Mouse (Mus musculus) liver, adult 2 months (tissue): Measurements from ENCODE around the gene Gorab. TPM values are rescaled to one million over a fixed set of nuclear protein-coding genes. Genes with fewer than 3 reads are reported as not detected.

Experiments
- DNase-seq: peaks from one replicate; pipeline ENCODE4 v3.0.0-alpha.2; 2011; ENCODE audit warnings: low read depth, low spot score; ENCODE audit errors: extremely low read depth
- H3K27ac ChIP-seq: fragments of 200-500 bp; replicated peaks from 2 replicates; pipeline ENCODE4 v1.5.1; 2012; ENCODE audit warnings: low read depth, mild to moderate bottlenecking, control low read depth, inconsistent platforms, low read length; ENCODE audit not compliant: insufficient read depth
- H3K27me3 ChIP-seq: fragments of 200-500 bp; 2 replicates; pipeline ENCODE4 v1.6.1; 2012; ENCODE audit warnings: mild to moderate bottlenecking, moderate library complexity, low read length, inconsistent platforms; ENCODE audit not compliant: control insufficient read depth, insufficient read depth
- H3K36me3 ChIP-seq: fragments of 200-500 bp; 2 replicates; pipeline ENCODE4 v1.6.1; 2012; ENCODE audit warnings: low read length, inconsistent platforms; ENCODE audit not compliant: control insufficient read depth, insufficient read depth
- H3K4me1 ChIP-seq: fragments of 200-500 bp; 2 replicates; pipeline ENCODE4 v1.6.1; 2011; ENCODE audit warnings: low read length; ENCODE audit not compliant: control insufficient read depth, insufficient read depth
- H3K4me3 ChIP-seq: fragments of 200-500 bp; 2 replicates; pipeline ENCODE4 v1.5.1; 2011; ENCODE audit warnings: low read depth, mild to moderate bottlenecking, control low read depth, low read length, moderate library complexity; ENCODE audit not compliant: insufficient read depth
- H3K79me2 ChIP-seq: fragments of 200-500 bp; 2 replicates; pipeline ENCODE4 v1.6.1; 2012; ENCODE audit warnings: inconsistent platforms, mild to moderate bottlenecking, low read length, moderate library complexity; ENCODE audit not compliant: control insufficient read depth, insufficient read depth
- H3K9ac ChIP-seq: fragments of 200-500 bp; 2 replicates; pipeline ENCODE4 v1.6.1; 2012; ENCODE audit warnings: low read depth, mild to moderate bottlenecking, control low read depth, inconsistent platforms, low read length
- CTCF ChIP-seq: fragments of 200-500 bp; IDR thresholded peaks from 2 replicates; pipeline ENCODE4 v1.5.1; 2011; ENCODE audit warnings: low read depth, low read length, control low read depth
- POLR2A ChIP-seq: fragments of 200-500 bp; IDR thresholded peaks from 2 replicates; pipeline ENCODE4 v1.6.1; 2011; ENCODE audit warnings: low read length, control low read depth; ENCODE audit not compliant: insufficient read depth; ENCODE audit errors: extremely low read depth
- WGBS: fragments of 180-500 bp; shearing (Covaris S2); methylation state at CpG from one replicate; pipeline ENCODE4 v1.1.7; 2018; 5-methylcytosine and 5-hydroxymethylcytosine counted together
- polyA plus RNA-seq: library from polyadenylated mRNA; depleted of rRNA; stranded (reverse); fragments of >200 nt; gene quantifications from 2 replicates; pipeline ENCODE4 v1.2.3, GENCODE M21; 2012
- total RNA-seq: library from RNA; depleted of rRNA; stranded (reverse); fragments of >200 nt; gene quantifications from 2 replicates; pipeline ENCODE4 v1.2.3, GENCODE M21; 2014

Gorab gene
- total and polyA plus RNA-seq, 2 experiments, result 0.66 to 2.6 TPM

DNA sequence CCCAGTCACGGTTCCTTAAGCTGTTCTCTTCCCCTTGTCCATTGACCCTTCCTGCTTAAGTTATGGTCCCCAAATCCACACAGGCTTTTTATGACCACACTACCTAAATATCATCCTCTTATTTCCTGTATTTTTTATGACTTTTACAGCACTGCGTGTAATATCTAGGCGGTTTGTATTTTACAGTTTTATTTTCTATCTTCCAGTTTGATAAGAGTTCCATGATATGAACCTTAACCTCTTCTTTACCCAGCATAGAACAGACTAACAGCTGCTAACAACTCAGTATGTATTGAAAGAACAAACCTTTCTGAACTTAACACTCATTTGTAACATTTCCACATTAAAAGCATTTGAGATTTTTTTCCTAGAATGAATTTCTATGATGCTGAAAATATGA is 2.7 kb upstream of the Gorab start:
- TF ChIP-seq CTCF (no peak), POLR2A (no peak)
- no peak for DNase-seq
- no peaks in the 10 kb centered on the region for H3K36me3 ChIP-seq

DNA sequence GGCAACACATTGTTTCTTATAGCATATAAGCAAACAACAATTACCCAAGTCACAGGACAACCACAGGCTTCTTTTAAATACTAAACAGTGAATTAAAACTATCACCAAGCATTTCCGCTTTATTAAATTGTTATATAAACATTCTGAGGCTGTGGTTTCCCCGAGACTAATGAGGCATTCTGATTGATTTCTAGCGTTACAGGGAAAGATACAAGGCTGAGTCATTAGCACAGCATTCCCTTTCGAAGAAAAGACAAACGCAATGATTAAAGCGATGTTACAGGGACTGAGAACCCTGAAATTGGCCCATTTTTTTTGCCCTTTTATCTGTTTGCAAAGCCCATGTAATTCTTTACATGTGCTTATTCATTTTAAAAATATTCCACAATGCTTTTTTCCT is 12.1 kb downstream of the Gorab start:
- Histone ChIP-seq H3K27me3 (no peaks in the 10 kb centered on the region), H3K36me3 (peaks cover 49% of the 10 kb centered on the region), H3K4me1 (no peaks in the 10 kb centered on the region), H3K27ac (no peak overlapping the region), H3K79me2 (no peaks in the 10 kb centered on the region), H3K4me3 (no peak overlapping the region), H3K9ac (no peak overlapping the region)
- 87% methylated on average over 6 of the region's 6 CpGs for WGBS
- peak; percentile 13 for DNase-seq
- TF ChIP-seq POLR2A, result no peak
- no peak for TF ChIP-seq CTCF

More for the DNA sequence above, 2.7 kb upstream of the Gorab start:
- no peak overlapping the region for H3K4me3 ChIP-seq
- no peaks in the 10 kb centered on the region for H3K27me3 ChIP-seq
- H3K79me2 ChIP-seq, result peaks cover 4% of the 10 kb centered on the region; the same call in 1 of the 2 replicates
- peaks cover 4% of the 10 kb centered on the region; the same call in 1 of the 2 replicates for H3K4me1 ChIP-seq
- no peak overlapping the region for H3K27ac ChIP-seq
- no peak overlapping the region for H3K9ac ChIP-seq
- 77% methylated on average over 3 of the region's 3 CpGs for WGBS

DNA sequence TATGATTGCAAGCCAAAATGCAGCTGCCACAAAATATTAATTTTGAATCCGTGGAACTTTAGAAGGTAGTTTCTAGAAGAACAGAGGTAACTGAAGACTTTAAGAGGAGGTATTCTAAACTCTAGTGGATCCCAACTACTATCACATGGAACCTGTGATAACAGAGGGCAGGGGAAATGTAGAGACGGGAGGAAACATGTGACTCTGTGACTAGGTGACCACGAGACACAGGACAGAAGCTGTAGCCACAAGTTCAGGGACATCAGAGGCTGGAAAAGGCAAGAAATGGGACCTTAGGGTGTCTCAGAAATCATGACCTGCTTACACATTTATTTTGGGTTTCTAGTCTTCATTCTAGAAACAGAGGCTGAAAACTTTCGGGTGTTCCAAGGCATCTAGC is 13.4 kb downstream of the Gorab start:
- H3K36me3 ChIP-seq, result peaks cover 53% of the 10 kb centered on the region
- no peaks in the 10 kb centered on the region for H3K4me1 ChIP-seq
- H3K4me3 ChIP-seq, result no peak overlapping the region
- WGBS, result 77% methylated on average over 4 of the region's 4 CpGs
- no peak overlapping the region for H3K27ac ChIP-seq
- TF ChIP-seq CTCF (no peak), POLR2A (no peak)
- H3K9ac ChIP-seq, result no peak overlapping the region
- no peak for DNase-seq
- H3K27me3 ChIP-seq, result no peaks in the 10 kb centered on the region
- H3K79me2 ChIP-seq, result no peaks in the 10 kb centered on the region

DNA sequence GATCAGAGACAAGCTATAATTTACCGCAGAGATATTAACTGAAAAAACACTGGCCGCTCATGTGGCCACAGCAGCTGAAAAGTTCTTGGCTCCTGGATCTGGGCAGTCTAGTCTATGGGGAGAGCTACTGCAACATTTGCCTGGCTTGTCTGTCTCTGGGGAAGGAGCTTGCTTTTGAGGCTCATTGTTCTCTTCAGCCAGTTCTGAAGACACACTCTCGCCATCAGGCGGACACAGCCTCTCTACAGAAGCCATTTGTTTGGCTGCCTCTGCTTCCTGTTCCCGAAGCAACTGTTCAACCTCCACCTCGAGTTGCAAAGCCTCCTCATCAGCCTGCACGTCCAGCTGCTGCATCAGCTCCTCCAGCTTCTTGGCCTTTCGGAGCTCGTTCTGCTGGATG is 17.3 kb downstream of the Gorab start:
- TF ChIP-seq POLR2A (no peak), CTCF (no peak)
- no peaks in the 10 kb centered on the region for H3K4me1 ChIP-seq
- H3K79me2 ChIP-seq, result no peaks in the 10 kb centered on the region
- H3K27ac ChIP-seq, result no peak overlapping the region
- H3K9ac ChIP-seq, result no peak overlapping the region
- 92% methylated on average over 9 of the region's 9 CpGs for WGBS
- no peak overlapping the region for H3K4me3 ChIP-seq
- no peaks in the 10 kb centered on the region for H3K27me3 ChIP-seq
- no peak for DNase-seq
- peaks cover 31% of the 10 kb centered on the region for H3K36me3 ChIP-seq

DNA sequence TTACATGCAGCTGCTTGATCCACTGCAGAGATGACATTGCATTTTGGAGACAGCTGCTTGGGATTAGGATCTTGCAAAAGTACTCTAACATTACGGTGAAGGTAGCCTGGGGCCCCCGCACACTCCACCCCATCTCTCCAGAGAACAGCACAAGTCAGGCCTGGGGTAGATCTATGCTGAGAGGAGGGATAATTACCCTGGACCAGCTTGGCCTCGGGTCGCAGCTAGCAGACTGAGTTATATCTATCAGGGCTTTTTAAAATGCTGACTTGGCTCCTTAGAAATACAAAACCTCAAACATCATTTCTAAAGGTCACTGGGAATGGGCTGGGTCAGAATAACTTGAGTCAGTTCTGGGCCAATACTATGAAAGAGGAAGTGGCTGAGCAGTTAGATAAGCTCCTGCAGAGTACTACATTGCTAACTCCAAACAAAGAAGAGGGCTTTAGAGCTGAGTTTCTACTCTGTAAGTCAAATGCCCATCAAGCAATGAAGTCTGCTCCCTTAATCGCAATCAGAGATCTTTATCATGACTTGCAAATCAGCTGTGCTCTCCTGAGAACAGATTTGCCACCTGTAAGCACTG is 19.9 kb downstream of the Gorab start:
- H3K79me2 ChIP-seq, result no peaks in the 10 kb centered on the region
- no peak overlapping the region for H3K9ac ChIP-seq
- no peaks in the 10 kb centered on the region for H3K27me3 ChIP-seq
- H3K4me1 ChIP-seq, result no peaks in the 10 kb centered on the region
- peak; percentile 8 for DNase-seq
- H3K36me3 ChIP-seq, result peaks cover 24% of the 10 kb centered on the region
- no peak overlapping the region for H3K27ac ChIP-seq
- no peak for TF ChIP-seq CTCF
- TF ChIP-seq POLR2A, result no peak
- WGBS, result 75% methylated on average over 5 of the region's 5 CpGs
- H3K4me3 ChIP-seq, result no peak overlapping the region

DNA sequence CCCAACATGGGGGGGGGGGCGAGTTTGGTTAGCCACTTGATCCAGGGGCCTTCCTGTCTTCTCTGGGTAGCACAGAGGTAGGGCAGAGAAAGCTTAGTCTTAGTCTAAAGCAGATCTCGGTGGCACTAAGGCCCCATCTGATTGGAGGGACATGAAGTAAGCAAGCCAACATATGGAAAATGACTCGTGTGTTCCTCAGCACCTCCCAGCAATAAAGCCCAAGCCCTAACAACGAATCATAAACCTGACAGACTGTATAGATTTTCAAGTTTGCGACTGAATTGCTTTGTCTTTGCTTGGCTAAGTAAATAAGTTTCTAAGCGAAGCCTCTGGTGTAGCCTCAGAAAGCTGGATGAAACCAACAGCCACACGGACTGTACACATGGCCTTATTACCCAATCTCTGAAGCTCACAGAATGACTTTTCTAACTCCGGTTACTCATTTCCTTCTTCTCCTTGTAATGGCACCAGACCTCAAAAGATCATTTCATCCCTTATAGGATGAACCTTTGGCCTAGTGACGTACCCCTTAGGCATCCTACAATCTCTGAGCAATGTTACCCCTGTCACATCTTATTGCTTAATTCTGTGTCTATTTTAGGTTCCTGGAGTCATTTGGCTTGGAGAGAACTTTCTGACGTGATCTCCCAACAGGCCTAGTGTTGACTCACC is 21.3 kb downstream of the Gorab start:
- H3K4me1 ChIP-seq, result no peaks in the 10 kb centered on the region
- WGBS, result 70% methylated on average over 10 of the region's 10 CpGs
- H3K27me3 ChIP-seq, result no peaks in the 10 kb centered on the region
- H3K79me2 ChIP-seq, result no peaks in the 10 kb centered on the region
- no peak overlapping the region for H3K4me3 ChIP-seq
- H3K36me3 ChIP-seq, result peaks cover 18% of the 10 kb centered on the region
- no peak overlapping the region for H3K9ac ChIP-seq
- TF ChIP-seq CTCF (no peak), POLR2A (no peak)
- no peak overlapping the region for H3K27ac ChIP-seq
- peak; percentile 10 for DNase-seq
